Mouse (Mus musculus) midbrain, embryonic 16.5 days (tissue): ENCODE measurements at regions not wholly inside any gene's neighbourhood (a gene's known extent, or its start where the extent isn't known, plus 50 kb on each side); places are given as distances from the start of the nearest gene placed in this dataset.

Experiments
- ATAC-seq: fragments of 200-750 bp; cut with Nextera tagmentation; 2 replicates; pipeline ENCODE4 v1.8.0; 2017; ENCODE audit warnings: moderate TSS enrichment
- H3K27ac ChIP-seq: fragments of 300-500 bp; sonication (generic); 2 replicates; pipeline ENCODE4 v1.5.1; 2014; ENCODE audit warnings: mild to moderate bottlenecking, low read length, mixed read lengths
- H3K27me3 ChIP-seq: fragments of 300-500 bp; sonication (generic); 2 replicates; pipeline ENCODE4 v1.6.1; 2014; ENCODE audit warnings: low read depth, low read length, mixed read lengths; ENCODE audit not compliant: control insufficient read depth, insufficient read depth
- H3K36me3 ChIP-seq: fragments of 300-500 bp; sonication (generic); 2 replicates; pipeline ENCODE4 v1.6.1; 2014; ENCODE audit warnings: mild to moderate bottlenecking, low read length, moderate library complexity, mixed read lengths; ENCODE audit not compliant: control insufficient read depth, insufficient read depth
- H3K4me1 ChIP-seq: fragments of 300-500 bp; sonication (generic); 2 replicates; pipeline ENCODE4 v1.6.1; 2014; ENCODE audit warnings: mild to moderate bottlenecking, low read length, mixed read lengths; ENCODE audit not compliant: control insufficient read depth, insufficient read depth
- H3K4me2 ChIP-seq: fragments of 300-500 bp; sonication (generic); 2 replicates; pipeline ENCODE4 v1.6.1; 2014; ENCODE audit warnings: mild to moderate bottlenecking, low read length, mixed read lengths
- H3K4me3 ChIP-seq: fragments of 300-500 bp; sonication (generic); 2 replicates; pipeline ENCODE4 v1.5.1; 2014; ENCODE audit warnings: low read depth, mild to moderate bottlenecking, low read length, moderate library complexity, mixed read lengths
- H3K9ac ChIP-seq: fragments of 300-500 bp; sonication (generic); 2 replicates; pipeline ENCODE4 v1.6.1; 2014; ENCODE audit warnings: low read depth, low read length, mixed read lengths
- H3K9me3 ChIP-seq: fragments of 300-500 bp; sonication (generic); replicated peaks from 2 replicates; pipeline ENCODE4 v1.6.1; 2014; ENCODE audit warnings: mild to moderate bottlenecking, low read length, mixed read lengths; ENCODE audit not compliant: control insufficient read depth, poor library complexity, severe bottlenecking
- WGBS: fragments of 180-500 bp; shearing (Covaris S2); extraction: QIAGEN DNeasy Blood & Tissue Kit; methylation state at CpG from one replicate; pipeline ENCODE4 v1.1.7; 2014; 5-methylcytosine and 5-hydroxymethylcytosine counted together

DNA sequence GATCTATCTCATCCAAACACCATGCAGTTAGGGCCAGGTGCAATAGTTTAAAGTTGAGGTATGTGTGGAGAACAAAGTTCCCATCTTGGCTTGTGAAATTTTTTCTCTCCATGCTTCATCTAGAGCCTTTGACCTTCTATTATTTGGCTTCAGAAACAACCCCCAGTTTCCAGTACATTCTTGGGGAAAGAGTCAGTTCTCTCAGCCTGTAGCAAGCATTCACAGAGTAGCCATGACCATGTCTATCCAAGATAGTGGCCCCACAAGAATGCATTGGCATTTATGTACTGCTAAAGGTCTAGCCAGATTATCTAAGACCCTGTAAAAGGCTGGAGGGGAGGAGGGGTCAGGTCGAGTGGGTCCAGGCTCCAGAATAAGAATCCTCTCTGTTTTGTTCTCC lies 229.8 kb downstream of the En1 start:
- ATAC-seq: no peak
- 64% methylated on average over 1 of the region's 1 CpGs for WGBS
- Histone ChIP-seq H3K27ac (no peak overlapping the region), H3K4me3 (no peak overlapping the region), H3K4me1 (no peaks in the 10 kb centered on the region), H3K27me3 (no peaks in the 10 kb centered on the region), H3K9ac (no peak overlapping the region), H3K36me3 (no peaks in the 10 kb centered on the region), H3K9me3 (no peaks in the 10 kb centered on the region), H3K4me2 (no peak overlapping the region)

DNA sequence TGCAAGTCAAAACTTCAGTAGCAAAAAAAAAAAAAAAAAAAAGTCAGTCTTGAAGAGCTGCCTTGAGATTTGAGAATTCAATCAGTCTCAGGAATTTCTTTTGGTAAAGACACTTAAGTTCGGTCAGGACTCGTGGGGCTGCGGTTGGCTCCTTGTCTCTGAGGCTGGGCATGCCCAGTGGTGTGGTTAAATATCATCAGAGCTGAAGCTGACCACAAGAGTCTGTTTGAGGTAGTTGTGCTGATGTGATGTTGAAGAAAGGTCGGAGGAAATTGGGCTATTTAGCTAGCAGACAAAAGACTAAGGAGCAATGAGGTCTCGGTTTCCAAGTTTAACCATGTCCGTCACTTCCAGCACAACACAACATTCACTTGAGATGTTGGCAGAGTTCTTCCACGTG lies 240.4 kb downstream of the En1 start:
- no peak overlapping the region for H3K4me2 ChIP-seq
- ATAC-seq: no peak
- H3K9ac ChIP-seq: no peak overlapping the region
- 79% methylated on average over 7 of the region's 7 CpGs for WGBS
- H3K9me3 ChIP-seq: no peaks in the 10 kb centered on the region
- H3K27me3 ChIP-seq: no peaks in the 10 kb centered on the region
- no peaks in the 10 kb centered on the region; the same call in 1 of the 2 replicates for H3K4me1 ChIP-seq
- no peak overlapping the region for H3K4me3 ChIP-seq
- no peak overlapping the region for H3K27ac ChIP-seq
- no peaks in the 10 kb centered on the region for H3K36me3 ChIP-seq

DNA sequence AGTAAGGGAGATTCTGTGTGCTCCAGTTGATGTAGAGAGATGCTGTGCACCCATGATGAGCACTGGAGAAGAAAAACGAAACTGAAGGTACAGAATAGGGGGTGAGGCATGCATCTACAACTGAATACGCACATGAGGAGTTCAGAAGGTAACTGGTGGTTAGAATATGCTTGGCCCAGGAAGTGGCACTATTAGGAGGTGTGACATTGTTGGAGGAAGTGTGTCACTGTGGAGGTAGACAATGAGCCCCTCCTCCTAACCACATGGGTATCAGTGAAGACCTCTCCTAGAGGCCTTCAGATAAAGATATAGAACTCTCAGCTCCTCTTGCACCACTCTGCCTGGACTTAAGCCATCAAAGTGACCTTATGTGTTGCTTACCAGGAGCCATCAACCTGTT lies 243.9 kb downstream of the En1 start:
- ATAC-seq: no peak
- Histone ChIP-seq H3K4me1 (no peaks in the 10 kb centered on the region; the same call in 1 of the 2 replicates), H3K36me3 (no peaks in the 10 kb centered on the region), H3K27me3 (no peaks in the 10 kb centered on the region), H3K4me3 (no peak overlapping the region), H3K27ac (no peak overlapping the region), H3K4me2 (no peak overlapping the region), H3K9ac (no peak overlapping the region), H3K9me3 (no peaks in the 10 kb centered on the region)
- WGBS: 84% methylated on average over 2 of the region's 2 CpGs

DNA sequence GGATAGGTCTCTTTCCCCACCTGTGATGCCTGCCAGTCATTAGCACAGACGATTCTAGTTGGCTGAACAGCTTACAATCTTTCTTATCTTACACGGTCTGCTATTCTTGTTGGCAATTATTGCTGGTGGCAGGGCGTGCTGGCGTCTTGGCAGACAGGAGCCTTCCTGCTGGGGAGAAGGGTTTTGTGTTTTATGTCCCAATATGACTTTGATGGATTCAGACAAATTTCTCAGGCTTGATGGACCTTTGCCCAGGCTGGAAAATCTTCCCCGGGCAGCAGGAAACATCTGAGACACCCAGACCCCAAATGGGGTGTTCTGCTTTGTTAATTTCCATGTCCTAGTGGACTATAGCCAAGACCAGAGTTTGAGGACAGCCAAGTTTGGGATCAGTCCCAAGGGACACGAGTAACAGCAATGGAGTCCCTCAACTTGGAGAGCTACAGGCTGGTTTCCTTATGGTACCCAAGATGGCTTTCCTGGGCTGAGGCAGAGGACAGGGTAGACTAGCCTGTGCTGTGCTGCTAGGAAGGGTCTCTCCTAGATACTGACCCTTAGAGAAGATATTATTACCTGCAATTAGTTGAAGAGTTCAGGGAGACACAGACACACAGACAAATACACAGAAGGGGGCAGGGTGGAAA lies 249.8 kb downstream of the En1 start:
- no peaks in the 10 kb centered on the region for H3K4me1 ChIP-seq
- no peak overlapping the region for H3K27ac ChIP-seq

DNA sequence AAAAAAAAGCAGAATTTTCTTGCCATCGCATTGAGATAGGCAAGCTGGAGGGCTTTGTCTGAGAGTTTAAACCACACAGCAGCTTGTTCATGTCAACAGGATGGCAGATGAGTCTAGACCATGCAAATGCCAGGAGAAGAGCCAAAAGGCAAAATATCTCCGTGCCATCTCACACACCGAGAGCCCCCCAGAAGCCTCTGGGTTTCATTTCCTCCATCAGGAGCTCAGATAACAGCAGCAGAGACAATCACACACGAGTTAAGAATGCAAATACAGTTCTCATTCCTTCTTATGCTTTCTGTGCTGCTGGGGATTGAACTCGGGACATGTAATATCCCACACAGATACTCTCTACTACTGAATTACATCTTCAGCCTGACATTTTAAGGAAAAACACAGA lies 255.3 kb downstream of the En1 start:
- Histone ChIP-seq H3K36me3 (no peaks in the 10 kb centered on the region), H3K4me2 (no peak overlapping the region), H3K27ac (no peak overlapping the region), H3K9me3 (no peaks in the 10 kb centered on the region), H3K9ac (no peak overlapping the region), H3K4me3 (no peak overlapping the region), H3K4me1 (no peaks in the 10 kb centered on the region), H3K27me3 (no peaks in the 10 kb centered on the region; the same call in 1 of the 2 replicates)
- WGBS: 73% methylated on average over 5 of the region's 5 CpGs
- ATAC-seq: no peak

More for the DNA sequence above, 249.8 kb downstream of the En1 start:
- H3K4me2 ChIP-seq: no peak overlapping the region
- no peaks in the 10 kb centered on the region for H3K9me3 ChIP-seq
- H3K36me3 ChIP-seq: no peaks in the 10 kb centered on the region
- no peak for ATAC-seq
- no peak overlapping the region for H3K9ac ChIP-seq
- H3K4me3 ChIP-seq: no peak overlapping the region
- H3K27me3 ChIP-seq: no peaks in the 10 kb centered on the region; the same call in 1 of the 2 replicates
- 60% methylated on average over 6 of the region's 6 CpGs for WGBS

DNA sequence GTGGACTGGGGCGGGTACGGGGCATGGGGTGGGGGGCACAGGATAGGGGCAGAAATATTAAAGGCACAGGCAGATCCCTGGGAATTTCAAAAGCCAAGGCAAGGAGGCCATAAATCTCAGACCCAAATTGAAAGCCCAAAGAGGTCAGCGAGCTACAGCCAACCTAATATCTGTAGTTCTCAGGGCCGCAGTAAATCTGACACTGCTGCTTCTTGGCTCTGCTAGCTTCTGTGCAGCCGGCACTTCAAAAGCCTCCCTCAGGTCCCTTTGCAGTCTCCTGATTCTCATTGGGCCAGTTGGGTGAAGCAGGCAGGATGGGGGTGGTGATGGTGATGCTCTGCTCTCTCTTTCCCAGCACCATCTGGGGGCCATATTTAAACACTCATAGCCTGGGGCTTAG lies 257.3 kb downstream of the En1 start:
- 68% methylated on average over 5 of the region's 5 CpGs for WGBS
- ATAC-seq: no peak
- H3K4me2 ChIP-seq: no peak overlapping the region
- H3K27ac ChIP-seq: no peak overlapping the region
- no peaks in the 10 kb centered on the region for H3K4me1 ChIP-seq
- H3K36me3 ChIP-seq: no peaks in the 10 kb centered on the region
- H3K9ac ChIP-seq: no peak overlapping the region
- H3K27me3 ChIP-seq: no peaks in the 10 kb centered on the region; the same call in 1 of the 2 replicates
- no peaks in the 10 kb centered on the region for H3K9me3 ChIP-seq
- no peak overlapping the region for H3K4me3 ChIP-seq

DNA sequence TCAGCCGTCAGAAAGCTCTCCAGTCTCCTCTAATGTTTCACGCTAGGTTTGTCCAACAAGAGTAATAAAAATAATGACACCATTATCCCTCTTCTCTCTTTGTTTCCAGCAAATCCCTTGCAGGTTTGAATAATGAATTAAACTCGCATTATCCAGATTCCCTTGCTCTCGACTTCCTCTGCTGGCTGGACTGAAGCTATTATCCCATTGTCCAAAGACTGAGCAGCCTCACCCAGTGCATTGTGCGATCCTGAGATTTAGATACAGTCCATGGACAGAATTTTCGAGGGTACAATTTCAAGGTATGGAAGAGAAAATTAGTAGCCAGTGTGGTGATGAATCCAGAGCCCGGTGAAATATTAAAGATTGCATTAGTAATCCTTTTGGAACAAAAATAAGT lies 270.3 kb downstream of the En1 start:
- WGBS: 27% methylated on average over 7 of the region's 7 CpGs
- H3K4me3 ChIP-seq: no peak overlapping the region
- no peaks in the 10 kb centered on the region for H3K36me3 ChIP-seq
- ATAC-seq: no peak; the same call in 1 of the 2 replicates
- H3K27ac ChIP-seq: no peak overlapping the region
- no peak overlapping the region for H3K4me2 ChIP-seq
- no peak overlapping the region for H3K9ac ChIP-seq
- no peaks in the 10 kb centered on the region for H3K9me3 ChIP-seq
- H3K4me1 ChIP-seq: no peaks in the 10 kb centered on the region
- H3K27me3 ChIP-seq: no peaks in the 10 kb centered on the region; the same call in 1 of the 2 replicates

DNA sequence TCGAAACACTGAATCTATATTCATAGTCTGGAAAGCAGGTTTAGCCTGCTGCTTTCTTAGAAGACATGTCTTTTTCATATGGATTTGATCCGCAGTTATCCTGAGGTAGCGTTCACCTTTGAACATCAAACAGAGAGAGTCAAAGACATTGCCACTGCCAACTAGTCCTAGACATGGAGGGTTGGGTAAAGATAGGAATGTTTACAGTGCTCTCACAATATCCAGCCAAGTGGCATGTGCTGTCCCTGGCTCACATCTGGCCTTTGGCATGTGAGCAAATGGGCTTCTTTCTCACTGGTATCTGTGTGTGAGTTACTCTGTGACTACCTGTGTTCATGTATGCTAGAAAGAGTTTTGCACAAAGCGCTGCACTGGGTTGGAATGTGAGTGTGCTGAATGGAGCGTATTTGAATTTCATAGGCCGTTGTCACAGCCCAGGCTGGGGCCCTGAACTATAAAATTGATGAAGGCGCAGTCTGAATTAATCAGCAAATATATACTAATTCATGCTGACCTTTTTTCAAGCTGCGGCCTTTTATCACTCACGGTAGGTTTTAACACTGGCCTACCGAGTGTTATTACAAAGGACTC lies 280.8 kb downstream of the En1 start:
- Histone ChIP-seq H3K36me3 (no peaks in the 10 kb centered on the region), H3K27me3 (no peaks in the 10 kb centered on the region), H3K9me3 (no peaks in the 10 kb centered on the region), H3K4me1 (no peaks in the 10 kb centered on the region), H3K4me2 (no peak overlapping the region), H3K4me3 (no peak overlapping the region), H3K9ac (no peak overlapping the region), H3K27ac (no peak overlapping the region)
- peak; percentile 70 for ATAC-seq
- WGBS: 47% methylated on average over 10 of the region's 10 CpGs

DNA sequence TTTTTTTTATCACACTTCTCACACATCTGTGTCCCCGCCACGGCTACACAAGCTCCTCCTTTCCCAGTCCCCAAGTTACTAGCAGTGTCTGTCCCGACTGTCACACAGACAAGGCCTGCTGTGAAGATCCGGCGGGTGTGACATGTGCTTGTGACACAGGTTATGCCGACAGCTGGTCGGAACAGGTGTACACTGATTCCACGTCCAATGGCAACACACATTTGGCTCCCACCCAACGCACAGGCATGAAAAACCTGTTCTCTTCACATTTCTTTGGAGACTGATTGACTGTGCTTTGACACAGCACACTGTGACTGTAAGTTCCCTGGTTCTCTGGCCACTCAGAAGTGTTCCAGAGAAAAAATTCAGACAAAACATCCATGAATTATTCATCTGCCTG lies 281.4 kb downstream of the En1 start:
- no peaks in the 10 kb centered on the region for H3K9me3 ChIP-seq
- peak; percentile 45 for ATAC-seq
- H3K27ac ChIP-seq: no peak overlapping the region
- H3K4me1 ChIP-seq: no peaks in the 10 kb centered on the region
- no peak overlapping the region for H3K9ac ChIP-seq
- 37% methylated on average over 9 of the region's 9 CpGs for WGBS
- no peaks in the 10 kb centered on the region for H3K36me3 ChIP-seq
- H3K4me2 ChIP-seq: no peak overlapping the region
- H3K27me3 ChIP-seq: no peaks in the 10 kb centered on the region
- no peak overlapping the region for H3K4me3 ChIP-seq
